Mouse (Mus musculus) mesoderm, embryonic 11.5 days (tissue): ENCODE measurements around the gene Esrrb.

Source experiments
- DNase-seq: peaks from one replicate; pipeline ENCODE4 v3.0.0-alpha.2; 2012; ENCODE audit warnings: low read depth, low spot score

Gene Esrrb

GRCm38 (mm10) chr12:86565996-86566395 is 205.1 kb downstream of the Esrrb start:
- DNase-seq = no peak
